Mouse (Mus musculus) hematopoietic multipotent progenitor cell, adult 10-12 weeks (in vitro differentiated cells): ENCODE data around the gene Clcf1. TPM values are rescaled to one million over a fixed set of nuclear protein-coding genes. Genes with fewer than 3 reads are reported as not detected.

Source experiments
- polyA plus RNA-seq: library from polyadenylated mRNA; stranded (reverse); fragments of >175 nt; gene quantifications from 2 replicates; pipeline ENCODE4 v1.2.3, GENCODE M21; 2012; ENCODE audit warnings: low replicate concordance

The Clcf1 gene
- polyA plus RNA-seq: 130 and 210 TPM in 2 replicates

GRCm38 (mm10) chr19:4214071-4214770 is at the start of gene Clcf1, which contains the start of gene AC109138.7:
Clcf1 (plus strand) TSS chr19:4214238.
AC109138.7 (plus strand) TSS chr19:4214357.

GRCm38 (mm10) chr19:4175368-4175947 is 38.6 kb upstream of the Clcf1 start, which contains the start of gene Carns1:
Carns1 (minus strand) TSS chr19:4175479.

GRCm38 (mm10) chr19:4190831-4191334 is 23.2 kb upstream of the Clcf1 start, which contains the start of gene Tbc1d10c:
Tbc1d10c (minus strand) TSS chr19:4191284.

GRCm38 (mm10) chr19:4191528-4192250 is 22.3 kb upstream of the Clcf1 start, which contains the start of gene Ppp1ca:
Ppp1ca (plus strand) TSS chr19:4192065.

GRCm38 (mm10) chr19:4201291-4201909 is 12.6 kb upstream of the Clcf1 start, which contains the start of gene Rad9a:
Rad9a (minus strand) TSS chr19:4201662.

GRCm38 (mm10) chr19:4231253-4232185 is 17.5 kb downstream of the Clcf1 start, which contains the start of gene Pold4:
Pold4 (plus strand) TSS chr19:4231899.

GRCm38 (mm10) chr19:4268566-4269361 is 54.7 kb downstream of the Clcf1 start, which contains the start of gene Ssh3:
Ssh3 (minus strand) TSS chr19:4269180.

Other genes starting within 250 kb of the Clcf1 start
- gene Aldh3b2, start 241.9 kb upstream of the Clcf1 start, polyA plus RNA-seq: 0.14 and 1.1 TPM in 2 replicates
- gene Acy3, start 227.7 kb upstream of the Clcf1 start, polyA plus RNA-seq: 0.24 and 2.2 TPM in 2 replicates
- not detected in 2 replicates for gene Tbx10, start 221.5 kb upstream of the Clcf1 start, polyA plus RNA-seq
- gene Nudt8, start 213.7 kb upstream of the Clcf1 start, polyA plus RNA-seq: 15.0 and 27.5 TPM in 2 replicates
- 6.1 and 8.0 TPM in 2 replicates for gene Gm49405, start 213.6 kb upstream of the Clcf1 start, polyA plus RNA-seq
- 8.9 and 23.7 TPM in 2 replicates for gene Doc2g, start 210.9 kb upstream of the Clcf1 start, polyA plus RNA-seq
- 57.0 and 132 TPM in 2 replicates for gene Ndufv1, start 201.4 kb upstream of the Clcf1 start, polyA plus RNA-seq
- gene Gstp1, start 176.3 kb upstream of the Clcf1 start, polyA plus RNA-seq: 64.6 and 210 TPM in 2 replicates
- 0.47 and 0.56 TPM in 2 replicates for gene Gstp2, start 168.2 kb upstream of the Clcf1 start, polyA plus RNA-seq
- gene Gstp3, start 154.7 kb upstream of the Clcf1 start, polyA plus RNA-seq: 8.4 and 10.8 TPM in 2 replicates
- not detected in 2 replicates for gene Cabp2, start 132.7 kb upstream of the Clcf1 start, polyA plus RNA-seq
- 251 and 401 TPM in 2 replicates for gene Cdk2ap2, start 117.1 kb upstream of the Clcf1 start, polyA plus RNA-seq
- gene Pitpnm1, start 114.2 kb upstream of the Clcf1 start, polyA plus RNA-seq: 226 and 266 TPM in 2 replicates
- gene Aip, start 88.4 kb upstream of the Clcf1 start, polyA plus RNA-seq: 166 and 283 TPM in 2 replicates
- gene Gpr152, start 74.5 kb upstream of the Clcf1 start, polyA plus RNA-seq: 0.06 TPM in 1 of 2 replicates, not detected in the other
- gene Cabp4, start 70.2 kb upstream of the Clcf1 start, polyA plus RNA-seq: 2.9 and 3.2 TPM in 2 replicates
- gene Coro1b, start 65.6 kb upstream of the Clcf1 start, polyA plus RNA-seq: 197 and 258 TPM in 2 replicates
- gene Ptprcap, start 60.6 kb upstream of the Clcf1 start, polyA plus RNA-seq: 1,796 and 2,730 TPM in 2 replicates
- 46.3 and 105 TPM in 2 replicates for gene Rps6kb2, start 50.9 kb upstream of the Clcf1 start, polyA plus RNA-seq
- 40.4 and 54.0 TPM in 2 replicates for gene Carns1, start 38.8 kb upstream of the Clcf1 start, polyA plus RNA-seq
- gene Tbc1d10c, start 23.0 kb upstream of the Clcf1 start, polyA plus RNA-seq: 638 and 694 TPM in 2 replicates
- 456 and 607 TPM in 2 replicates for gene Ppp1ca, start 22.2 kb upstream of the Clcf1 start, polyA plus RNA-seq
- 45.2 and 49.9 TPM in 2 replicates for gene Rad9a, start 12.6 kb upstream of the Clcf1 start, polyA plus RNA-seq
- 0.75 and 163 TPM in 2 replicates for gene AC109138.7, start 119 bp downstream of the Clcf1 start, polyA plus RNA-seq
- gene Pold4, start 17.7 kb downstream of the Clcf1 start, polyA plus RNA-seq: 157 and 158 TPM in 2 replicates
- 27.8 and 60.7 TPM in 2 replicates for gene Ssh3, start 54.9 kb downstream of the Clcf1 start, polyA plus RNA-seq
- gene Ankrd13d, start 68.9 kb downstream of the Clcf1 start, polyA plus RNA-seq: 25.1 and 46.7 TPM in 2 replicates
- gene Grk2, start 92.0 kb downstream of the Clcf1 start, polyA plus RNA-seq: 1,315 and 1,512 TPM in 2 replicates
- gene Kdm2a, start 184.0 kb downstream of the Clcf1 start, polyA plus RNA-seq: 87.2 and 104 TPM in 2 replicates
- gene Rhod, start 225.2 kb downstream of the Clcf1 start, polyA plus RNA-seq: 0.26 and 0.29 TPM in 2 replicates